Mouse (Mus musculus) hindbrain, embryonic 10.5 days (tissue): Measurements from ENCODE around the gene Zcchc3. TPM values are rescaled to one million over a fixed set of nuclear protein-coding genes. Genes with fewer than 3 reads are reported as not detected.

Experiments used
- DNase-seq: peaks from one replicate; pipeline ENCODE4 v3.0.0-alpha.2; 2017; ENCODE audit warnings: low spot score
- H3K27ac ChIP-seq: fragments of 300-500 bp; sonication (generic); 2 replicates; pipeline ENCODE4 v1.5.1; 2016; ENCODE audit warnings: mild to moderate bottlenecking, moderate library complexity
- H3K27me3 ChIP-seq: fragments of 300-500 bp; sonication (generic); 2 replicates; pipeline ENCODE4 v1.6.1; 2016; ENCODE audit warnings: mild to moderate bottlenecking; ENCODE audit not compliant: poor library complexity, insufficient read depth, severe bottlenecking
- H3K36me3 ChIP-seq: fragments of 300-500 bp; sonication (generic); 2 replicates; pipeline ENCODE4 v1.6.1; 2016; ENCODE audit warnings: mild to moderate bottlenecking, moderate library complexity
- H3K4me1 ChIP-seq: fragments of 300-500 bp; sonication (generic); replicated peaks from 2 replicates; pipeline ENCODE4 v1.6.1; 2016; ENCODE audit warnings: mild to moderate bottlenecking
- H3K4me3 ChIP-seq: fragments of 300-500 bp; sonication (generic); 2 replicates; pipeline ENCODE4 v1.5.1; 2016; ENCODE audit warnings: mild to moderate bottlenecking, moderate library complexity
- H3K9me3 ChIP-seq: fragments of 300-500 bp; sonication (generic); 2 replicates; pipeline ENCODE4 v1.6.1; 2016; ENCODE audit warnings: mild to moderate bottlenecking, moderate library complexity
- WGBS: fragments of 180-500 bp; shearing (Covaris S2); methylation state at CpG from one replicate; pipeline ENCODE4 v1.1.7; 2016; 5-methylcytosine and 5-hydroxymethylcytosine counted together
- polyA plus RNA-seq: library from polyadenylated mRNA; unstranded; fragments of >200 nt; fragmentation: Nextera tagmentation; extraction: Ambion mirVana; gene quantifications from 2 replicates; pipeline ENCODE4 v1.2.1, GENCODE M21; 2016

Gene Zcchc3
- polyA plus RNA-seq, 1 experiment from 2014 or later = 47.9 TPM

- H3K4me1 ChIP-seq = peaks cover 62% of the 10 kb centered on the region
- peak; percentile 90 for DNase-seq
- WGBS = under 1% methylated on average over 38 of the region's 38 CpGs
- peaks cover 14% of the 10 kb centered on the region for H3K36me3 ChIP-seq
- peak overlapping the region; percentile 98 for H3K27ac ChIP-seq
- H3K9me3 ChIP-seq = no peaks in the 10 kb centered on the region
- peak overlapping the region; percentile 94 for H3K4me3 ChIP-seq
- peaks cover 10% of the 10 kb centered on the region; the same call in 1 of the 2 replicates for H3K27me3 ChIP-seq
Observed at GRCm38 (mm10) chr2:152398691-152399090, 16.1 kb downstream of the Zcchc3 start.

- H3K27ac ChIP-seq = peak within 1 kb of the TSS; percentile 98
- peak within 1 kb of the TSS; percentile 94 for H3K4me3 ChIP-seq
- peaks cover 70% of the 10 kb centered on the region for H3K4me1 ChIP-seq
- H3K9me3 ChIP-seq = no peaks in the 10 kb centered on the region
- under 1% methylated on average over 104 of the region's 104 CpGs for WGBS
- peaks cover 10% of the 10 kb centered on the region; the same call in 1 of the 2 replicates for H3K27me3 ChIP-seq
- peak; percentile 98 for DNase-seq
- H3K36me3 ChIP-seq = peaks cover 14% of the 10 kb centered on the region
Observed at GRCm38 (mm10) chr2:152397680-152398435, 17.0 kb downstream of the Zcchc3 start, which contains the start of gene Sox12. Gene Sox12, minus strand, starts transcription at chr2:152398063.

- under 1% methylated on average over 75 of the region's 77 CpGs for WGBS
- peak overlapping the region; percentile 94 for H3K4me3 ChIP-seq
- no peaks in the 10 kb centered on the region for H3K9me3 ChIP-seq
- peak; percentile 83 for DNase-seq
- peak overlapping the region; percentile 98 for H3K27ac ChIP-seq
- peaks cover 70% of the 10 kb centered on the region for H3K4me1 ChIP-seq
- H3K27me3 ChIP-seq = peaks cover 10% of the 10 kb centered on the region; the same call in 1 of the 2 replicates
- H3K36me3 ChIP-seq = peaks cover 14% of the 10 kb centered on the region
Observed at GRCm38 (mm10) chr2:152397004-152397589, 17.7 kb downstream of the Zcchc3 start.

- Histone ChIP-seq H3K9me3 (no peaks in the 10 kb centered on the region), H3K4me1 (peaks cover 70% of the 10 kb centered on the region), H3K27ac (peak overlapping the region; percentile 98), H3K27me3 (peaks cover 10% of the 10 kb centered on the region; the same call in 1 of the 2 replicates), H3K36me3 (peaks cover 14% of the 10 kb centered on the region), H3K4me3 (peak overlapping the region; percentile 94)
- peak; percentile 95 for DNase-seq
- WGBS = under 1% methylated on average over 46 of the region's 46 CpGs
Observed at GRCm38 (mm10) chr2:152396110-152397003, 18.5 kb downstream of the Zcchc3 start.

- H3K9me3 ChIP-seq = no peaks in the 10 kb centered on the region
- peak overlapping the region; percentile 98 for H3K27ac ChIP-seq
- no peak for DNase-seq
- H3K27me3 ChIP-seq = peaks cover 9% of the 10 kb centered on the region; the same call in 1 of the 2 replicates
- H3K4me1 ChIP-seq = peaks cover 69% of the 10 kb centered on the region
- H3K4me3 ChIP-seq = peak overlapping the region; percentile 94
- 31% methylated on average over 13 of the region's 13 CpGs for WGBS
- H3K36me3 ChIP-seq = peaks cover 14% of the 10 kb centered on the region
Observed at GRCm38 (mm10) chr2:152395271-152395920, 19.4 kb downstream of the Zcchc3 start.

- peaks cover 14% of the 10 kb centered on the region for H3K36me3 ChIP-seq
- peaks cover 49% of the 10 kb centered on the region for H3K4me1 ChIP-seq
- no peak for DNase-seq
- H3K4me3 ChIP-seq = peak overlapping the region; percentile 94; the same call in 1 of the 2 replicates
- H3K27me3 ChIP-seq = no peaks in the 10 kb centered on the region
- no peak overlapping the region for H3K27ac ChIP-seq
- 54% methylated on average over 9 of the region's 9 CpGs for WGBS
- H3K9me3 ChIP-seq = no peaks in the 10 kb centered on the region
Observed at GRCm38 (mm10) chr2:152393225-152394017, 21.4 kb downstream of the Zcchc3 start.

GRCm38 (mm10) chr2:152392786-152393185 lies 22.0 kb downstream of the Zcchc3 start:
- no peaks in the 10 kb centered on the region; the same call in 1 of the 2 replicates for H3K27me3 ChIP-seq
- peaks cover 14% of the 10 kb centered on the region for H3K36me3 ChIP-seq
- H3K9me3 ChIP-seq = no peaks in the 10 kb centered on the region
- DNase-seq = no peak
- WGBS = 22% methylated on average over 3 of the region's 3 CpGs
- H3K4me3 ChIP-seq = no peak overlapping the region
- peaks cover 45% of the 10 kb centered on the region for H3K4me1 ChIP-seq
- H3K27ac ChIP-seq = no peak overlapping the region

- H3K36me3 ChIP-seq = no peaks in the 10 kb centered on the region
- no peaks in the 10 kb centered on the region; the same call in 1 of the 2 replicates for H3K27me3 ChIP-seq
- WGBS = 83% methylated on average over 4 of the region's 4 CpGs
- 0 out of 2 replicates have a peak, but pooled peaks cover 4% of the 10 kb centered on the region for H3K9me3 ChIP-seq
- H3K4me1 ChIP-seq = no peaks in the 10 kb centered on the region
- DNase-seq = no peak
- no peak overlapping the region for H3K4me3 ChIP-seq
- H3K27ac ChIP-seq = no peak overlapping the region
Observed at GRCm38 (mm10) chr2:152384191-152384590, 30.6 kb downstream of the Zcchc3 start.

GRCm38 (mm10) chr2:152376345-152376741 lies 38.5 kb downstream of the Zcchc3 start, which contains the start of gene Nrsn2:
Gene Nrsn2, minus strand, starts transcription at chr2:152376638.
- DNase-seq = peak; percentile 47
- WGBS = 2% methylated on average over 16 of the region's 16 CpGs
- H3K27me3 ChIP-seq = peaks cover 61% of the 10 kb centered on the region

GRCm38 (mm10) chr2:152375652-152376344 lies 39.0 kb downstream of the Zcchc3 start:
- peak overlapping the region; percentile 83 for H3K27ac ChIP-seq
- H3K4me1 ChIP-seq = peaks cover 31% of the 10 kb centered on the region
- 2% methylated on average over 21 of the region's 21 CpGs for WGBS
- H3K36me3 ChIP-seq = no peaks in the 10 kb centered on the region
- DNase-seq = peak; percentile 72
- peak overlapping the region; percentile 41 for H3K4me3 ChIP-seq
- H3K9me3 ChIP-seq = no peaks in the 10 kb centered on the region
- H3K27me3 ChIP-seq = peaks cover 64% of the 10 kb centered on the region

More at GRCm38 (mm10) chr2:152376345-152376741, 38.5 kb downstream of the Zcchc3 start, which contains the start of gene Nrsn2:
- Histone ChIP-seq H3K4me3 (peak within 1 kb of the TSS; percentile 41), H3K4me1 (peaks cover 31% of the 10 kb centered on the region), H3K27ac (peak within 1 kb of the TSS; percentile 83), H3K9me3 (no peaks in the 10 kb centered on the region), H3K36me3 (no peaks in the 10 kb centered on the region)

- H3K9me3 ChIP-seq = no peaks in the 10 kb centered on the region
- H3K27me3 ChIP-seq = peaks cover 67% of the 10 kb centered on the region
- 85% methylated on average over 9 of the region's 9 CpGs for WGBS
Observed at GRCm38 (mm10) chr2:152373547-152373946, 41.3 kb downstream of the Zcchc3 start.

More at GRCm38 (mm10) chr2:152373547-152373946, 41.3 kb downstream of the Zcchc3 start:
- H3K4me1 ChIP-seq = peaks cover 36% of the 10 kb centered on the region
- no peak for DNase-seq
- H3K27ac ChIP-seq = no peak overlapping the region
- H3K4me3 ChIP-seq = no peak overlapping the region
- H3K36me3 ChIP-seq = no peaks in the 10 kb centered on the region
